Mouse (Mus musculus): ENCODE results near the gene C1ql4. TPM values are rescaled to one million over a fixed set of nuclear protein-coding genes. Genes with fewer than 3 reads are reported as not detected.

The C1ql4 gene
- total and polyA plus RNA-seq, 2 experiments from 2014 or later, result 9.2 to 17.7 TPM

GRCm38 (mm10) chr15:99039996-99040919, 47.4 kb downstream of the C1ql4 start:
- no peaks in the 10 kb centered on the region for H3K27me3 ChIP-seq (ENCODE audit: insufficient read depth, low read length)
- H3K9me3 ChIP-seq (ENCODE audit: low read length), result no peaks in the 10 kb centered on the region
- no peaks in the 10 kb centered on the region for H3K36me3 ChIP-seq (ENCODE audit: insufficient read depth, low read length)
- H3K9ac ChIP-seq (replicated peaks; ENCODE audit: low read length, poor library complexity, severe bottlenecking), result no peak overlapping the region
- no peaks in the 10 kb centered on the region for H3K4me1 ChIP-seq (ENCODE audit: insufficient read depth, low read length)
- no peak overlapping the region for H3K4me3 ChIP-seq (ENCODE audit: low read depth, low read length)
- ATAC-seq (ENCODE audit: low FRiP score) (no peak), DNase-seq (ENCODE audit: low spot score) (no peak)
- no peak overlapping the region for H3K27ac ChIP-seq (ENCODE audit: low read depth, low read length)
- H3K4me2 ChIP-seq (ENCODE audit: low read depth, low read length, poor library complexity, severe bottlenecking), result no peak overlapping the region
- WGBS, result 74% methylated on average over 26 of the region's 26 CpGs
- peak; percentile 51 for TF ChIP-seq CTCF (IDR thresholded peaks at IDR 0.05)

DNA sequence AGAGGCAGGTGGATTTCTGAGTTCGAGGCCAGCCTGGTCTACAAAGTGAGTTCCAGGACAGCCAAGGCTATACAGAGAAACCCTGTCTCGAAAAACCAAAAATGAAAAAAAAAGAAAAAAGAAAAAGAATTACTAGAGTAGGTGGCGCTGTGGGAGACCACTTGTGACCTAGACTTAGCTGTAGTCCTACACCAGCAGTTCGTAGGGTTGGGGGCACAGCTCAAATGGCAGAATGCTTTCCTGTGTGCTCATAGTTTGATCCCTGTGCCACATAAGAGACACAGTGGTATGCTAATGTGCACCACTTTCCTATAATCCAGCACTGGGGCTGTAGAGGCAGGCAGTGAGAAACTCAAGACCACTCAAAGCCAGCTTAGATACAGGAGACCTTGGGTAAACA, 48.3 kb downstream of the C1ql4 start:
- no peak for TF ChIP-seq CTCF (IDR thresholded peaks at IDR 0.05)
- H3K4me2 ChIP-seq (ENCODE audit: low read depth, low read length, poor library complexity, severe bottlenecking), result no peak overlapping the region
- DNase-seq (ENCODE audit: low spot score), result no peak

DNA sequence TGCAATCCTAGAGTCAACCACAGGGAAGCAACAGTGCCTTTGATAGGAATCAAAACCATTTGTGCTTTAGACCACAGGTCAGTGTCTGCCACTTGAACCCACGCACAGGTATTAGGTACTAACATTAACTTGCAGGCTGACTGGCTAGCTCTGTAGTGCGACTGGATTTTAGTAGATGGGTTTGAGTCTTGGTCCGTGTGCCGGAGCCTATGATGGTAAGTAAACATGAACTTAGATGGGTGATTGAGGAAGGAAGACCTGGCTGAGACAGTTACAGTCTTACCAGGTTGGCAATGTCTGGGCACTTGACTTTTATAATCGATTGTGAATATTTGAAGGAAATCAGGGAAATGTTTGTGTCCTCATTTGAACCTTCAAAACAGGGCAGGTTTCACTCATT, 48.8 kb downstream of the C1ql4 start:
- TF ChIP-seq CTCF (IDR thresholded peaks at IDR 0.05), result no peak
- DNase-seq (ENCODE audit: low spot score) (no peak), ATAC-seq (ENCODE audit: low FRiP score) (no peak)
- Histone ChIP-seq H3K27ac (ENCODE audit: low read depth, low read length) (no peak overlapping the region), H3K4me1 (ENCODE audit: insufficient read depth, low read length) (no peaks in the 10 kb centered on the region), H3K4me3 (ENCODE audit: low read depth, low read length) (no peak overlapping the region), H3K36me3 (ENCODE audit: insufficient read depth, low read length) (no peaks in the 10 kb centered on the region), H3K9ac (replicated peaks; ENCODE audit: low read length, poor library complexity, severe bottlenecking) (no peak overlapping the region), H3K9me3 (ENCODE audit: low read length) (no peaks in the 10 kb centered on the region), H3K27me3 (ENCODE audit: insufficient read depth, low read length) (no peaks in the 10 kb centered on the region), H3K4me2 (ENCODE audit: low read depth, low read length, poor library complexity, severe bottlenecking) (no peak overlapping the region)
- WGBS, result 94% methylated on average over 5 of the region's 5 CpGs

More for the DNA sequence above, 48.3 kb downstream of the C1ql4 start:
- H3K9me3 ChIP-seq (ENCODE audit: low read length), result no peaks in the 10 kb centered on the region
- H3K27me3 ChIP-seq (ENCODE audit: insufficient read depth, low read length), result no peaks in the 10 kb centered on the region
- no peak overlapping the region for H3K9ac ChIP-seq (replicated peaks; ENCODE audit: low read length, poor library complexity, severe bottlenecking)
- ATAC-seq (ENCODE audit: low FRiP score), result no peak
- H3K27ac ChIP-seq (ENCODE audit: low read depth, low read length), result no peak overlapping the region
- 86% methylated on average over 4 of the region's 4 CpGs for WGBS
- no peaks in the 10 kb centered on the region for H3K4me1 ChIP-seq (ENCODE audit: insufficient read depth, low read length)
- no peak overlapping the region for H3K4me3 ChIP-seq (ENCODE audit: low read depth, low read length)
- H3K36me3 ChIP-seq (ENCODE audit: insufficient read depth, low read length), result no peaks in the 10 kb centered on the region

GRCm38 (mm10) chr15:99038025-99038424, 49.6 kb downstream of the C1ql4 start:
- DNase-seq (ENCODE audit: low spot score), result no peak

DNA sequence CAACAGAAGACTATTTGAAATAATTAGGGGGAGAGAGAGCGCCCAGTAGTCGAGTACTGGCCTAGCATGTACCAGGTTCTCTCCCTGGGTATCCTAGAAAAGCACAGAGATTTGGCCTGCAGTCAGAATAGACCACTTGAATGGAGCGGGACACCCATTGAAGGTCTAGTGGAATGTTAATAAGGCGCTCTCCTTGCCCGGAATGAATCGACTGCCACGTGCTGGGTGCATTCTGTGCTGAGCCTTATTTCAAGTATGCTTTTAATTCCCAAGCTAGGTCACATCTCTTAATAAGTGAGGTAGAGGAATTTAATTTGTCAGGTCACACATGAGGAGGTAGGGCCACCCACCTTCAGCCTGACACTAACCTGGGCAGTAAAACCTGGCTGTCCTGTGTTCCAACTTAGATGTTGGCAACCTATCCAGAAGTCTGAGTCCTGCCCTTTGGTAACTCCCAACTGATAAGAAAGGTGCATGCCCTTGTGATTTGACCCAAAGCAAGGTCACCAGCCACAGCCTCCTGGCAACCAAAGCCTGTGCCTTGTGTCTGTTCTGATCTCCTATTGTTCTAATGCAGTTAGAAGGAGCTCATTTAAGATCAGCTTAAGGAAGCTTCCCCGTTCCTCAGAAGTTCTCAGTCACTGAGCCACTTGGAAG, 51.2 kb downstream of the C1ql4 start:
- H3K27me3 ChIP-seq (ENCODE audit: insufficient read depth, low read length), result no peaks in the 10 kb centered on the region
- 77% methylated on average over 8 of the region's 8 CpGs for WGBS
- no peak overlapping the region for H3K4me2 ChIP-seq (ENCODE audit: low read depth, low read length, poor library complexity, severe bottlenecking)
- no peak overlapping the region for H3K27ac ChIP-seq (ENCODE audit: low read depth, low read length)
- no peaks in the 10 kb centered on the region for H3K9me3 ChIP-seq (ENCODE audit: low read length)
- TF ChIP-seq CTCF (IDR thresholded peaks at IDR 0.05), result no peak
- no peak for DNase-seq (ENCODE audit: low spot score)
- H3K4me1 ChIP-seq (ENCODE audit: insufficient read depth, low read length), result no peaks in the 10 kb centered on the region
- no peak overlapping the region for H3K4me3 ChIP-seq (ENCODE audit: low read depth, low read length)
- no peak overlapping the region for H3K9ac ChIP-seq (replicated peaks; ENCODE audit: low read length, poor library complexity, severe bottlenecking)
- H3K36me3 ChIP-seq (ENCODE audit: insufficient read depth, low read length), result no peaks in the 10 kb centered on the region
- ATAC-seq (ENCODE audit: low FRiP score), result no peak

More at GRCm38 (mm10) chr15:99038025-99038424, 49.6 kb downstream of the C1ql4 start:
- Histone ChIP-seq H3K9me3 (ENCODE audit: low read length) (no peaks in the 10 kb centered on the region), H3K27me3 (ENCODE audit: insufficient read depth, low read length) (no peaks in the 10 kb centered on the region), H3K27ac (ENCODE audit: low read depth, low read length) (no peak overlapping the region), H3K36me3 (ENCODE audit: insufficient read depth, low read length) (no peaks in the 10 kb centered on the region), H3K4me1 (ENCODE audit: insufficient read depth, low read length) (no peaks in the 10 kb centered on the region), H3K9ac (replicated peaks; ENCODE audit: low read length, poor library complexity, severe bottlenecking) (no peak overlapping the region), H3K4me3 (ENCODE audit: low read depth, low read length) (no peak overlapping the region), H3K4me2 (ENCODE audit: low read depth, low read length, poor library complexity, severe bottlenecking) (no peak overlapping the region)
- ATAC-seq (ENCODE audit: low FRiP score), result no peak
- 94% methylated on average over 1 of the region's 1 CpGs for WGBS
- no peak for TF ChIP-seq CTCF (IDR thresholded peaks at IDR 0.05)

DNA sequence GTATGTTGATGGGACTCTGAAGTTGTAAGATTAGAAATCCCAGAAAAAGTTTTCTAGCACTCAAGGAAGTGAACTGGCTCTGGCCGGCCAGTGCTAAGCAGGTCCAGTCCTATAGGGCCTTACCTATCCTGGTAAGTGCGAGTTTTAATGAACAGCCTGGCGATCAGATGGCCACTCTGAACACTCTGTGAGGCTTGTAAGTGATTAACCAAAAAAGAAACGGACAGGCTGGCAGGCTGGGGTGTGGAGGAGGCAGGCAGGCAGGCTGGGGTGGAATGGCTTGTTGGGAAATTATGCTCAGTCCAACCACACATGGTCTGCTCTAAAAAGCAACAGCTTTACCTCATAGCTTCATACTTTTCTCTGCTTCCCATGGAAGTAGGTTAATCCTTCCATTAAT, 52.2 kb downstream of the C1ql4 start:
- ATAC-seq (ENCODE audit: low FRiP score), result no peak

More for the DNA sequence above, 52.2 kb downstream of the C1ql4 start:
- Histone ChIP-seq H3K9me3 (ENCODE audit: low read length) (no peaks in the 10 kb centered on the region), H3K27ac (ENCODE audit: low read depth, low read length) (no peak overlapping the region), H3K27me3 (ENCODE audit: insufficient read depth, low read length) (no peaks in the 10 kb centered on the region; the same call in 1 of the 2 replicates), H3K4me2 (ENCODE audit: low read depth, low read length, poor library complexity, severe bottlenecking) (no peak overlapping the region), H3K36me3 (ENCODE audit: insufficient read depth, low read length) (no peaks in the 10 kb centered on the region), H3K9ac (replicated peaks; ENCODE audit: low read length, poor library complexity, severe bottlenecking) (no peak overlapping the region), H3K4me1 (ENCODE audit: insufficient read depth, low read length) (peaks cover 2% of the 10 kb centered on the region; the same call in 1 of the 2 replicates), H3K4me3 (ENCODE audit: low read depth, low read length) (no peak overlapping the region)
- 85% methylated on average over 4 of the region's 4 CpGs for WGBS
- no peak for TF ChIP-seq CTCF (IDR thresholded peaks at IDR 0.05)
- DNase-seq (ENCODE audit: low spot score), result no peak

Small RNA genes lying within 50 kb of the gene (microRNA-seq; reads per million reads assigned to microRNA genes)
- not detected for gene Mir6960 (ENCODE audit: borderline number of aligned reads)

Other genes with a start within 250 kb of the C1ql4 start
- gene Kmt2d, start 216.6 kb downstream of the C1ql4 start, total RNA-seq (2014; rRNA removed), result 32.2 and 32.5 TPM in 2 replicates
- 5.6 and 7.7 TPM in 2 replicates for gene Kmt2d, start 216.6 kb downstream of the C1ql4 start, polyA plus RNA-seq (2015; fragmentation: Nextera tagmentation; extraction: Ambion mirVana)
- gene Rhebl1, start 193.3 kb downstream of the C1ql4 start, total RNA-seq (2014; rRNA removed), result 9.4 and 10.1 TPM in 2 replicates
- gene Rhebl1, start 193.3 kb downstream of the C1ql4 start, polyA plus RNA-seq (2015; fragmentation: Nextera tagmentation; extraction: Ambion mirVana), result 30.7 and 31.1 TPM in 2 replicates
- 0.38 and 0.71 TPM in 2 replicates for gene Dhh, start 189.3 kb downstream of the C1ql4 start, total RNA-seq (2014; rRNA removed)
- 0.18 and 0.22 TPM in 2 replicates for gene Dhh, start 189.3 kb downstream of the C1ql4 start, polyA plus RNA-seq (2015; fragmentation: Nextera tagmentation; extraction: Ambion mirVana)
- 46.0 and 56.9 TPM in 2 replicates for gene Lmbr1l, start 169.6 kb downstream of the C1ql4 start, total RNA-seq (2014; rRNA removed)
- gene Lmbr1l, start 169.6 kb downstream of the C1ql4 start, polyA plus RNA-seq (2015; fragmentation: Nextera tagmentation; extraction: Ambion mirVana), result 19.6 and 21.7 TPM in 2 replicates
- 2,522 and 3,264 TPM in 2 replicates for gene Tuba1b, start 153.3 kb downstream of the C1ql4 start, total RNA-seq (2014; rRNA removed)
- gene Tuba1b, start 153.3 kb downstream of the C1ql4 start, polyA plus RNA-seq (2015; fragmentation: Nextera tagmentation; extraction: Ambion mirVana), result 1,582 and 1,796 TPM in 2 replicates
- 1,797 and 2,945 TPM in 2 replicates for gene Gm49450, start 134.3 kb downstream of the C1ql4 start, total RNA-seq (2014; rRNA removed)
- not detected in 2 replicates for gene Gm49450, start 134.3 kb downstream of the C1ql4 start, polyA plus RNA-seq (2015; fragmentation: Nextera tagmentation; extraction: Ambion mirVana)
- gene Tuba1a, start 134.1 kb downstream of the C1ql4 start, total RNA-seq (2014; rRNA removed), result 17,447 and 20,461 TPM in 2 replicates
- 15,641 and 16,823 TPM in 2 replicates for gene Tuba1a, start 134.1 kb downstream of the C1ql4 start, polyA plus RNA-seq (2015; fragmentation: Nextera tagmentation; extraction: Ambion mirVana)
- gene Tuba1c, start 57.9 kb downstream of the C1ql4 start, total RNA-seq (2014; rRNA removed), result 18.2 and 22.6 TPM in 2 replicates
- 9.6 and 9.9 TPM in 2 replicates for gene Tuba1c, start 57.9 kb downstream of the C1ql4 start, polyA plus RNA-seq (2015; fragmentation: Nextera tagmentation; extraction: Ambion mirVana)
- gene Prph, start 32.6 kb downstream of the C1ql4 start, total RNA-seq (2014; rRNA removed), result 9.8 and 11.2 TPM in 2 replicates
- 8.0 and 9.1 TPM in 2 replicates for gene Prph, start 32.6 kb downstream of the C1ql4 start, polyA plus RNA-seq (2015; fragmentation: Nextera tagmentation; extraction: Ambion mirVana)
- gene Troap, start 13.2 kb downstream of the C1ql4 start, total RNA-seq (2014; rRNA removed), result 1.6 and 4.1 TPM in 2 replicates
- gene Troap, start 13.2 kb downstream of the C1ql4 start, polyA plus RNA-seq (2015; fragmentation: Nextera tagmentation; extraction: Ambion mirVana), result 1.4 and 2.1 TPM in 2 replicates
- 0.61 and 0.88 TPM in 2 replicates for gene Dnajc22, start 5.4 kb upstream of the C1ql4 start, total RNA-seq (2014; rRNA removed)
- gene Dnajc22, start 5.4 kb upstream of the C1ql4 start, polyA plus RNA-seq (2015; fragmentation: Nextera tagmentation; extraction: Ambion mirVana), result 1.3 and 1.6 TPM in 2 replicates
- 27.8 and 31.8 TPM in 2 replicates for gene Spats2, start 38.1 kb upstream of the C1ql4 start, total RNA-seq (2014; rRNA removed)
- gene Spats2, start 38.1 kb upstream of the C1ql4 start, polyA plus RNA-seq (2015; fragmentation: Nextera tagmentation; extraction: Ambion mirVana), result 17.7 and 19.5 TPM in 2 replicates
- gene Kcnh3, start 137.0 kb upstream of the C1ql4 start, total RNA-seq (2014; rRNA removed), result 1.6 and 3.6 TPM in 2 replicates
- 0.60 and 0.67 TPM in 2 replicates for gene Kcnh3, start 137.0 kb upstream of the C1ql4 start, polyA plus RNA-seq (2015; fragmentation: Nextera tagmentation; extraction: Ambion mirVana)
- gene Mcrs1, start 164.1 kb upstream of the C1ql4 start, total RNA-seq (2014; rRNA removed), result 223 and 225 TPM in 2 replicates
- 207 and 222 TPM in 2 replicates for gene Mcrs1, start 164.1 kb upstream of the C1ql4 start, polyA plus RNA-seq (2015; fragmentation: Nextera tagmentation; extraction: Ambion mirVana)
- gene Prpf40b, start 207.3 kb upstream of the C1ql4 start, total RNA-seq (2014; rRNA removed), result 95.5 and 97.9 TPM in 2 replicates
- gene Prpf40b, start 207.3 kb upstream of the C1ql4 start, polyA plus RNA-seq (2015; fragmentation: Nextera tagmentation; extraction: Ambion mirVana), result 99.6 and 107 TPM in 2 replicates
- 0.38 and 2.3 TPM in 2 replicates for gene Fam186b, start 208.1 kb upstream of the C1ql4 start, total RNA-seq (2014; rRNA removed)
- gene Fam186b, start 208.1 kb upstream of the C1ql4 start, polyA plus RNA-seq (2015; fragmentation: Nextera tagmentation; extraction: Ambion mirVana), result 1.4 and 1.6 TPM in 2 replicates

All from midbrain, postnatal 0 days (tissue).